Mouse (Mus musculus) mouse embryonic stem cell (cell line): ENCODE data around the gene Abcc6.

Experiments used
- in situ Hi-C, 2 experiments: fragments of 300-500 bp; cut with MboI; formaldehyde crosslinking; loops; 1 replicate in 1 of 2; 3 replicates in 1 of 2; pipeline ENCODE4 v1.14.3; 2019 to 2020; ENCODE audit warnings: low sequenced_read_pairs in 2 of 2, low pct_unique_long_range_greater_than_20kb in 1 of 2, mixed read lengths in 1 of 2; ENCODE audit not compliant: unreplicated experiment in 1 of 2

The Abcc6 gene

DNA sequence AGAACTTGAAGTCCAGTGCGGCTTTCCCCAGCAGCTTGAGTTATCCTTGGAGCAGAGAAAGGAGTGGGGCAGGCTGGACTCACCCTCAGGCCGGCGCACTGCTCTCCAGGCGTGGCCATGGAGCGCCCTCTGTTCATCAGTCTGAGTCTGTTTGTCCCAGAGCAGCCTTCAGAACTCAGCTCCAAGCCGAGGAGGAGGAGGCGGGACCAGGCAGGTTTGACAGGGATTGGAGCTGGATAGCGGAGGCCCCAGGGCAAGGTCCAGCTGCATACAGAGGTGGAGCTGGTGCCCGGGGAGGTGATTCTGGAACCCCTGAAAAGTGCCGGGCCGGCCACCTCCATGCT, at the start of gene Abcc6:
Abcc6 (minus strand) TSS at position 158 of the 344 bp plus-strand sequence.
- in situ Hi-C loops, result no loop called here

DNA sequence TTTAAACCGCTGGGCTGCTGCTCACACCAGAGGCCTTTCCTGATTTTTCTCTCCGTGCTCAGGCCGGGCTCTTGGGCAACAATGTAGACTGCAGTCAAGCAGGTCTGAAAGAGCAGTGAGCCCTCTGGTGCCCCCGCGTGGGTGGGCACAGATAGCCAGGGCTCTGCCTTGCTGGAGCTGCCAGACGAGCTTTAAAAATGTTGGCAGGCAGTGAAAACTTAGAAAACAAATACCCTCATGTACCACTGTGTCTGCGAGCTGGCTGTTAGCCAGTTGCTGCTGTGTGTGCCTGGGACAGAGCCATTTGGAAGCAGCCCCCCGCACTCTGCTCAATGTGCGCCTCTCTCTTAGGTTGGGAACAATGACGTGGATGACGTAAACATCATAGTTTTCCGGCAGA, 47.6 kb upstream of the Abcc6 start:
- in situ Hi-C loops, result no loop called here

DNA sequence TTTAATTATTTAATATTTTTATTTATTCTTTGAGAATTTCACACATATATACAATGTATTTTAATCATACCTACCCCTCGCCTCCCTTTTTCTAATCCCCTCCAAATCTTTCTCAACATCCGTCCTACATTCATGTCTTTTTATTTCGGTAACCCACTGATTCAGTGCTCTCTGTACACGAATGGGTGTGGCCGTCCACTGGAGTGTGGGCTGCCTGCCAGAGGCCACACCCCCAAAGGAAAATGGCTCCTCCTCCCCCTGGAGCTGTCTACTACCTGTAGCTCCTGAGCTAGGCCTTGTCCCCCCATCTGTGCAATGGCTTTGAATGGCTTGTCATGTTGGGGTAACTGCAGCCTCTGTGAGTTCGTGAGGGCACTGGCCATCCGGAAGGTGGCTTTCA, 46.7 kb upstream of the Abcc6 start:
- in situ Hi-C loops, result no loop called here

DNA sequence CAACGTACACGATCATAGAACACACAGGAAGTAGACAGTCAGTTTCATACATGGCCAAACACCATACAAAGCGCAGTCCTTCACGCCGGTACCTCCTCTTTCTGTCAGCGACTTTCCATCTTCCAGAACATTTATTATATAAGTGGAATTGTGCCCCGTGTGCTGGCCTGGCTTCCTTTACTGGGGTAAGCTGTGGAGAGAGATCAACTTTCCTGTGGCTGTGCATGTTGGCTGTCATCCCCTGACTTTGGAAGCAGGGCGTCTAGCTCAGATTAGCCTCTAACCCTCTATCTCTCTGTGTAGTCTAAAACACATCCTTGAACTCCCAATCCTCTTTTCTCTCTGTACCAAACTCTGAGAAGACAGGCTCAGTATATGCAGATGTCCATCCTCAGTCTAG, 38.7 kb upstream of the Abcc6 start:
- in situ Hi-C loops, result no loop called here

DNA sequence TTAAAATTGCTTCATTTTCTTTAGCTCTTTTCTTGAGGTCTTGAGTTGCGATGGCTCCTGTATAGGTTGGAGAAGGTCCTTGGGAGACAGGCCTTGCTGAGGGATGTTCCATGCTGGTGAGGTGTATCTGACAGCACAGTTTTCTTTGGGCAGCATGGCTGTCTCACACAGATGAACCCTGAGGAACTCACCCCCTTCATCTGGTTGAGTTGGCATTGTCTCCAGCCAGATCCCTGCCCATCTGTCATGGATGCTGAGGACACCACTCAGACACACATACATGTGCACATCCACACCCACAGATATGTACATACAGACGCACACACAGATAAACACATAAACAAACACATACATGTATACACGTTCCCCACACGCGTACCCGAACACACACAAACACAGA, 33.2 kb upstream of the Abcc6 start:
- in situ Hi-C loops, result no loop called here

DNA sequence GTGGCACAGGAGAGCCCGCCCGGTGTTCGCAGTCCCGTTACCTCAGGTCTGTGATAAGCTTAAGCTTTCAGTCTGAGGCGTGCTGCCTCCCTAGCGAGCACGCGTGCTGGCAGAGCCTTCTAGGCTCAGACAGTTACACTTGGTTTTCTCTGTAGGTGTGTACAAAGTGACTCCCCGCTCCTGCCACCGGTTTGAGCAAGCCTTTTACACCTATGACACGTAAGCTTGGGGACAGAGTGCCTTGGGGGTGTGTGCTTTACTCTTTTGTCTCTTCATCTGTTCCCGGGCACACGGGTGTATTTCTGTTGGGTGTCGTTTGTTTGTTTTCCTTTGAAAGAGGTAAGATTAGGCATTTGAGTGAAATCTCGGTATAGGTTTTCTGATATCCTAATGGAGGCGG, 31.5 kb upstream of the Abcc6 start:
- in situ Hi-C loops, result no loop called here

DNA sequence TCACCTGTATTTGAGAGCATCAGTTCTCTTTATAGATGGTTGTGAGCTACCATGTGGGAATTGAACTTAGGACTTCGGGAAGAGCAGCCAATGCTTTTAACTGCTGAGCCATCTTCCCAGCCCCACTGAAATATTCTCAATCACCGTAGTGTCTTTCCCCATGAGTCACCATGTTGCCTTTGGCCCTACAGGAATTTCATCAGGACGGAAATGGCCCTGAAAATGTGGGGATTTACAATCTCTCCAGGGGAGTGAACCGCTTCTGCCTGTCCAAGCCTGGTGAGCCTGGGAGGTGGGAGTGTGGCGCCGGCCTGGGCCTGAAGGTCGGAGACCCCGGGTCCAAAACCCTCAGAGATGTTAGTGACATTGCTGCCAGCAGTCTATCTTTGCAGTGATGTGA, 30.6 kb upstream of the Abcc6 start:
- in situ Hi-C loops, result no loop called here

DNA sequence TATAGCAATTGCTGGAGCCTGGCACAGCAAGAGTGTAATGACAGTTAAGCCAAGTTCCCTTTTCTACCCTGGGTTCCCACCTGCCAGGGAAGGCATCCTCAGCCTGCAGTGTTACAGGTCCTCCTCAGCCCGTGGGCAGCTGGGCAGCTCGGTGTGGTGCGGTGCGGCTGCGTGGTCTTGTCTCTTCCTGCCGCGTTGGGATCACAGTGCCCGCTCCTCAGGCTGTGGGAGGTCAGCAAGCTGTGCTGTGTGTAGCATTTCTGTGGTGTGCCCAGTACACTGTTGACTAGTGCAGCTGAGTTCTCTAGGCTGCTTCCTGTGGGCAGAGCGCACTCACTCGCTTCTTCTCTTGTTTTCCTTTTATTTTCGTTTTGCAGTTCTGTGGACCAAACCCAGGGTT, 28.8 kb upstream of the Abcc6 start:
- in situ Hi-C loops, result no loop called here

DNA sequence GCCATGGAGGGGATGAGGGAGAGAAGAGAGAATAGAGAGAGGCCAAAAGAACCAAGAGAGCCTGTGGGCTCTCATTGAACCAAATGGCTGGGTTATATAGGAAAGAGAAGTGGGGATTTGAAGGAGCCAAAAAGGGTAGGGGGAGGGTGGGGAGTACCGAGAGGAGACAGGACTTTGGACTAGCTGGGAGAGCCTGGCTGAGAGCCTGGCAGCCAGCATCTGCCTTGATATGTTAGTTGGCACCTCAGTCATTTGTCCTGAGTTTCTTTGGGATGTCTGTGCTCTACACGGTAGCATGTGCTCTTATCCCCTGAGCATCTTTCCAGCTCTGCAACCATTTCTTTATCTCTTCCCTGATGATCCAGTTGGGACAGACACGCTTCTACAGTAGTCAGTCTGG, 23.5 kb upstream of the Abcc6 start:
- in situ Hi-C loops, result no loop called here

DNA sequence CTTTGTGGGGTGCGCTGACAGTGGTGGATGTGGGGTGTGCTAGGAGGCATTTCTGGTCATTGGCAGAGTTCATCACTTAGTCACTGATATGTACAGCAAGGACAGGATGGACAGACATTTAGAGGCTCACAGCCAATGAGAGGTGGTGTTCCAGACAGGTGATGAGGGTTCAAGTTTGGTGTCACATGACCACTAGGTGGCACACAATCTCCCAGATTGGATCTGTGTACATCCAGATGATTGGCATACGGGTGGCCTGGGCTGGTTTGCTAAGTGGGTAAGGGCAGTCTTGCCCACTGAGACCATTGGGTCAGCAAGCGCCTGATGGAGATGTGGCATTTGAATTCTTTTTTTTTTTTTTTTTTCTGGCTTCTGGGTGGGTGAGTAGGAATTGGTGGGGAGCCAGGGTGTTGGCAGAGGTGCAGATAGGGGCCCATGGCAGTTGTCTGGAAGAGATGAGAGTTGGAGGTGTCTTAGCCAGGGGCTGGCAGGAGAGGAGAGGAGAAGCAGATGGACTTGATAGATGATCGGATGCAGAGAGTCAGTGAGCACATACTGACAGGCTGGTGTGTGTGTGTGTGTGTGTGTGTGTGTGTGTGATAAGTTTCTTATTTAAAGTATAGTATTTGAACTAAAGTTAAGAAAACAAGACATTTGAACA, 22.2 kb upstream of the Abcc6 start:
- in situ Hi-C loops, result no loop called here

DNA sequence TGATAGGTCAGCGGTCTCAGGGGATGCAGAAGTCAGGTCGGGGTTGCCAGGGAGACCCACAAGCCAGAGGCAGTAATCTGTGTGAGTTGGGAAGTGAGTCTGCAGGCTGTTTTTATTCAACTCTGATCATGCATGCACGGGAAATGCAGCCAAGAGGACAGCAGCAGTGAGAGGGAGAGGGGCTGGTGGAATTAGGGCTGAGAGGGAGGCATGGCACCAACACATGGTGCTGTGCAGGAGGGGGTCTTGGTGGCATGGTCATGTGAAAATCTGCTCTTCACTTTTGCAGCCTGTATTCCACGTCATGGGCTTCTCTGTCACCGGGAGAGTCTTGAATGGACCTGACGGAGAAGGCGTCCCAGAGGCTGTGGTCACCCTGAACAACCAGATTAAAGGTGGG, 19.9 kb upstream of the Abcc6 start:
- in situ Hi-C loops, result no loop called here

DNA sequence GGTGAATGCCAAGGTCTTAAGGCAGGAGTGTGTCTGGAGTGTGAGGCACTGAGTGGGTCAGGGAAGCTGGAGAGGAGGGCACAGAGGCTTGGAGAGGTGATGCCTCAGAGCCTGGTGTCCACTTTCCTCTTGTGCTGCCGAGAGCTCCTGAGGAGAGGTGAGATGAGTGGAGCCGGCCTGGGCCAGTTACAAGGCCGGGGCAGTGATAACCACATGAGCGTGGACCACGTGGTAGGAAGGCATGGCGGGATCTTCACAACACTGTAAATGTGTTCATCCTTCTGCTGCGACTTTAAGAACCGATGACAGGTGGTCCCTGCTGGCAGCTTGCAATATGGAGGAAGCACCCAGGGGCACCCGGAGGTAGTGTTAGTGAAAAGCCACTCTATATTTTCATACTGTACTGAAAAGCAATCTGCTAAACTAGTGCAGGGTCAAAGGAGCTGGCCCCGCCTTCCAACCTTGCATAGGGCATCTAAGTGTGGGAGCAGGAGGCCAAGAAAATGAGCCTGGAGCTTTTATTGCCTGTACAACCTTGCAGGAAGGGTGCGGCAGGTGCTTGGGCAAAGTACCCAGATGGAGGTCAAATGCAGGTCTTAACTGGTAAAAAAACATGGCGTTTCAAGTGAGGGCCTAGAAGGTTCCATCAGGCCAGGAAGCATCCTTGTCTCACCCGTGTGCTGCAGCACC, 17.9 kb upstream of the Abcc6 start:
- in situ Hi-C loops, result no loop called here

DNA sequence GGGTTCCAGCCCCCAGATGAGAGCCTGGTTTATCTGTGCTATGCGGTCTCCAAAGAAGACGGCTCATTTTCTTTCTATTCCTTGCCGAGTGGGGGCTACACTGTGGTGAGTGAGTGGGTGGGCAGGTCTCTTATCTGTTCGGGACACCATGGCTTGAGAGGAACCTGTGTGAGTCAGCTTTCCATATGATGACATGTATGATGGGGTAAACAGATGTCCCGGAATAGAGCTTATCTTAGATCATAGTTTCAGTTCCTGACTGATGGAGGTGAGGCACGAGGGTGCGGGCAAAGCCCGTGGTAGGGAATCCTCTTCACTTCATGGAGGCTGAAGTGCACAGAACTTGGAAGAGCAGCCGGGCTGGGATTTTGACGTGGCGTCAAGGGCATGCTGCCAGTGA, 15.8 kb upstream of the Abcc6 start:
- in situ Hi-C loops, result no loop called here

DNA sequence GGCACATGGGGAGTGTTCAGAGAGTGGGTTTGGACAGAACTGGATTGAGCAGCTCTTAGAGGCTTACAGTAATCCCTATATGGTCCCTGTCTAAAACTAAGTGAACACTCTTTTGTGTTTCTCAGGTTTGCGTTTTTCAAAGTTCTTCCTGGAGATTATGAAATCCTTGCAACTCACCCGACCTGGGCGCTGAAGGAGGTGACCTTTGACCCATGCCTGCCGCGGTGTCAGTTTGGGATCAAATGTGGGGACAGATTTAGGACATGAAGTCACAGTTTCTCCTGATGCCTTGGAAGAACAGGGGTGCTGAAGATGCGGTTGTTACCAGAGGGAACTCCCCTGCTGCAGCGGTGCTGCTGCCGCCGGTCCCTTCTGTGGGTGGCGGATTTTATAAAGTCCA, 14.0 kb upstream of the Abcc6 start:
- in situ Hi-C loops, result no loop called here

DNA sequence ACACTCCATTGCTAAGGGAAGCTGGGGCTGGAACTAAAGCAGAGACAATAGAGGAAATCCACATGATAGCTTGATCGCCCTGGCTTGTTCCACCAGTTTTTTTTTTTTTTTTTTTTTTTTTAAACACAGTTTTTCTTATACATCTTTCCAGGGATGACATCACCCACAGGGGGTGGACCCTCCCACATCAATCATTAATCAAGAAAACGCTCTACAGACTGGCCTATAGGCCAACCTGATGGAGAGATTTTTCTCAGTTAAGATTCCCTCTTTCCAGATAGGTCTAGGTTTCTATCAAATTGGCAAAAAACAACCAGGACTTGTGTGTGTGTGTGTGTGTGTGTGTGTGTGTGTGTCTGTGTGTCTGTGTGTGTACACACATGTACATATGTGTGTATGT, 9.8 kb upstream of the Abcc6 start:
- in situ Hi-C loops, result no loop called here

DNA sequence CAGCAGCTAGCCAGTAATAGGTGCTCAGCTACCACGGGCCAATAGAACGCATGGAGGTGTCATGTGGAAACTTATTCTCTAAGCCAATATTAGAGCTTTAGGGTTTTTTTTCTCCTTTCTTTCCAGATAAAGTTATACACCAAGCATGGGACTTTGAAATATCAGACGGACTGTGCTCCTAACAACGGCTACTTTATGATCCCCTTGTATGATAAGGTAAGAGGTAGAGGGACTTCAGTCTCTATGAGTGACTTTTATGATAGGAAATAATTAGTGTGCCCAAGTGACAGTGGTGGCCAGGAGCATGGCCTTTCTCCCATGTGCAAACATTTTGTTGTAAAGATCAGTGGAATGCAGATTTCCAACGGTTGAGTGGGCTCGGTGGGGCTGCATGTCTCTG, 7.3 kb upstream of the Abcc6 start:
- in situ Hi-C loops, result no loop called here

DNA sequence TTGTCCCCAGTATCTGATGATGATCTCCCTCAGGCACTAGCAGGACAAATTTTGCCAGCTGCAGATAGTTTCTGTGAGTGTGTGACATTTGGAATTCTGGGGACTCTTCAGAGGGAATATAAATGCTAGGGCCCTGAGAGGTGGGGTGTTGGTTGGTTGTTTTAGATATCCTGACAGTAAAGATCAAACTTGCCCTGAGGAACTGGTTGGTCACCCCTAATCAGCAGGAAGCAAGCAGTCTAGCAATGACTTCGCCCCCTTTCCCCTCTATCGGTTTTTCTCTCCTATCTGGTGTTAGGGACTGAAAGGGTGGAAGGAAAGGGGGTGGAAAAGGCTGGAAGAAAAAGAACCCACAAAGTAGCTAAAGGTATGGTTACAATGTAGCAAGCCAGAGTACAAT, 5.4 kb upstream of the Abcc6 start:
- in situ Hi-C loops, result no loop called here

DNA sequence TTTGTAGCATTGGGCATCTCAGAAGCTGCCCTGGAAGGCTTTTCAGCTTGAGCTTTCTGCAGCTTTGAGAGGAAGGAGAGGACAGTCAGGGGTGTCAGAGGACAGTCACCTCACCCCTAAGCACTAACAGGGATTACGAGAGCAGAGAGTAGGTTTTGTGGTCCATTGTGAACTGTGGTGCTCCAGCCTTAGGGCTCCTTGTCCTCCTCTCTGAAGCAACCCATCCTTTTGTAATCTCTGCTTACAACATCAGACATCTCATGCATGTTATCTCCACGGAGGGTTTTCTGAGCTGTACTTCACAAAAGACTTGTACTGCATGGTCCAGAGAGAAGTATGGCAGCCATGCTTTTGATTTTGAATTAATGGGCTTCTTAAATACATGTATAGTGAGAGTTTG, 4.9 kb upstream of the Abcc6 start:
- in situ Hi-C loops, result no loop called here

DNA sequence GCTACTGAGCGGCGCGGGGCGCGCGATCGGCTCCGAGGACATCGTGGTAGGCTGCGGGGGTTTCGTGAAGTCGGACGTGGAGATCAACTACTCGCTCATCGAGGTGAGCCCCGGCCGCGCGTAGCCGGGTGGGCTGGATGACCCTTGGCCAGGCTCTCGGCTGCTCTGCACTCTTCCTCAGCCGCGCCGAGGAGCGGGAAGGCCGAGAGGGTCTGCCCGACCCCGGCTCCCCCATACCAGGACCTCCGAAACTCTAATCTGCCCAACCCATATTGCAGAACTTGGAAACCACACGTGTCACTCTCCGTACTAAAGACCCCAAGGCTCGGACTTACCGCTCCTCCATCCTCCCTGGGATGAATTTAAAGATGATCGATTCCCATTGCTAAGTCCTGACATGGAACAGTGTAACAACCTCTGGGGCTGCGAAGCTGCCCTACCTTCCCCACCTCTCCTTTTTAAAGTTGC, 3.8 kb upstream of the Abcc6 start:
- in situ Hi-C loops, result no loop called here

DNA sequence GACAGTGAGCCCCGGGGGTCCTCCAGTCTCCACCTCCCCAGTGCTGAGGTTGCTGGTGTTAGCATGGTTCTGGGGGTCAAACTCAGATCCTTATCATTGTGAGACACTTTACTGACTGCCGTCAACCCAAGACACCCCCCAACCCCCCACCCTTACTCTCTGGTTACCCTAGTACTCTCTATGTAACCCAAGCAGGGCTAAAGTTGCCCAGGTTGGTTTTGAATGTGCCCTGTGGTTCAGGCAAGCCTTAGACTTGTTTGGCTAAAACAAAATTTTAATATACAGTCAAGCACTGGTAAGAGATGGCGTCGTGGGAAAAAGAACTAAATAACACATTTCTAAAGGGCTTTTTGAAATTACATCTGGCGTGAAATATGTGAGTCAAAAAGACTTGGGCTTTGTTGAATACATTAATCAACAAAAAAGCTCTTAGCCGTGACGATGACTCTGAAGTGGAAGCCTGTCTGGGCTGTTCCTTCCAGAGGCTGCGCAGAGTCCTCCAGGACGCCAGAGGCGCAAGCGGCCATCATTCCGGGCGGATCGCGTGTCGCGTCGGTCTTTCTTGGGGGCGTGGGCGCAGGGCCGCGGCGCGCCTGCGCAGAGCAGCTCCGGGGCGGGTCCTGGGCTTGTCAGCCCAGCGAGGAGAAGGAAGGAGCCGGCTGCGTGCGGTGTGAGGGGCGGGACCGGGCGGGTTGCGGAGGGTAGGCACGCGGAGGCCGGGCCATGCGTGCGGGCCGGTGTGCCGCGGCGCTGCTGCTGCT, 3.2 kb upstream of the Abcc6 start, which contains the start of gene Nomo1:
Nomo1 (plus strand) TSS at position 590 of the 761 bp plus-strand sequence.
- in situ Hi-C loops, result no loop called here
